Mouse (Mus musculus) forebrain, embryonic 12.5 days (tissue): ENCODE data around the gene Zbtb45. TPM values are rescaled to one million over a fixed set of nuclear protein-coding genes. Genes with fewer than 3 reads are reported as not detected.

ENCODE experiments used
- ATAC-seq: fragments of 200-750 bp; cut with Nextera tagmentation; 2 replicates; pipeline ENCODE4 v1.8.0; 2017; ENCODE audit warnings: moderate TSS enrichment; ENCODE audit not compliant: low FRiP score
- H3K27ac ChIP-seq: fragments of 300-500 bp; sonication (generic); 2 replicates; pipeline ENCODE4 v1.5.1; 2016; ENCODE audit warnings: mild to moderate bottlenecking
- H3K27me3 ChIP-seq: fragments of 300-500 bp; sonication (generic); 2 replicates; pipeline ENCODE4 v1.6.1; 2016; ENCODE audit warnings: mild to moderate bottlenecking
- H3K36me3 ChIP-seq: fragments of 300-500 bp; sonication (generic); replicated peaks from 2 replicates; pipeline ENCODE4 v1.6.1; 2016; ENCODE audit warnings: mild to moderate bottlenecking
- H3K4me1 ChIP-seq: fragments of 300-500 bp; sonication (generic); 2 replicates; pipeline ENCODE4 v1.6.1; 2016
- H3K4me2 ChIP-seq: fragments of 300-500 bp; sonication (generic); 2 replicates; pipeline ENCODE4 v1.6.1; 2016; ENCODE audit warnings: mild to moderate bottlenecking, moderate library complexity
- H3K4me3 ChIP-seq: fragments of 300-500 bp; sonication (generic); replicated peaks from 2 replicates; pipeline ENCODE4 v1.5.1; 2016; ENCODE audit warnings: mild to moderate bottlenecking
- H3K9ac ChIP-seq: fragments of 300-500 bp; sonication (generic); 2 replicates; pipeline ENCODE4 v1.6.1; 2016; ENCODE audit warnings: mild to moderate bottlenecking
- H3K9me3 ChIP-seq: fragments of 300-500 bp; sonication (generic); 2 replicates; pipeline ENCODE4 v1.6.1; 2016
- WGBS: fragments of 180-500 bp; shearing (Covaris S2); methylation state at CpG from one replicate; pipeline ENCODE4 v1.1.7; 2016; 5-methylcytosine and 5-hydroxymethylcytosine counted together
- polyA plus RNA-seq: library from polyadenylated mRNA; unstranded; fragments of >200 nt; fragmentation: Nextera tagmentation; extraction: Ambion mirVana; gene quantifications from 2 replicates; pipeline ENCODE4 v1.2.1, GENCODE M21; 2016

Zbtb45 gene
- polyA plus RNA-seq, 1 experiment from 2014 or later: 34.9 TPM

GRCm38 (mm10) chr7:13031983-13032382, 22.1 kb upstream of the Zbtb45 start:
- Histone ChIP-seq H3K4me2 (no peak overlapping the region), H3K4me3 (no peak overlapping the region), H3K36me3 (peaks cover 83% of the 10 kb centered on the region), H3K4me1 (peaks cover 41% of the 10 kb centered on the region), H3K9ac (no peak overlapping the region), H3K27me3 (no peaks in the 10 kb centered on the region), H3K9me3 (no peaks in the 10 kb centered on the region), H3K27ac (no peak overlapping the region)
- no peak for ATAC-seq
- 87% methylated on average over 2 of the region's 2 CpGs for WGBS

- H3K27ac ChIP-seq: no peak overlapping the region
- WGBS: 69% methylated on average over 5 of the region's 5 CpGs
- H3K4me3 ChIP-seq: no peak overlapping the region
Measured at GRCm38 (mm10) chr7:13031069-13031468, 21.2 kb upstream of the Zbtb45 start.

GRCm38 (mm10) chr7:13028986-13029385, 19.2 kb upstream of the Zbtb45 start:
- ATAC-seq: no peak
- no peak overlapping the region for H3K4me2 ChIP-seq
- no peak overlapping the region for H3K27ac ChIP-seq
- H3K4me3 ChIP-seq: no peak overlapping the region
- H3K9ac ChIP-seq: no peak overlapping the region
- WGBS: 89% methylated on average over 4 of the region's 4 CpGs
- peaks cover 37% of the 10 kb centered on the region for H3K4me1 ChIP-seq
- H3K36me3 ChIP-seq: peaks cover 83% of the 10 kb centered on the region
- H3K27me3 ChIP-seq: no peaks in the 10 kb centered on the region
- H3K9me3 ChIP-seq: no peaks in the 10 kb centered on the region

More at GRCm38 (mm10) chr7:13031069-13031468, 21.2 kb upstream of the Zbtb45 start:
- H3K36me3 ChIP-seq: peaks cover 86% of the 10 kb centered on the region
- no peaks in the 10 kb centered on the region for H3K27me3 ChIP-seq
- H3K4me1 ChIP-seq: peaks cover 41% of the 10 kb centered on the region
- H3K4me2 ChIP-seq: no peak overlapping the region
- no peak for ATAC-seq
- H3K9me3 ChIP-seq: no peaks in the 10 kb centered on the region
- no peak overlapping the region for H3K9ac ChIP-seq

DNA sequence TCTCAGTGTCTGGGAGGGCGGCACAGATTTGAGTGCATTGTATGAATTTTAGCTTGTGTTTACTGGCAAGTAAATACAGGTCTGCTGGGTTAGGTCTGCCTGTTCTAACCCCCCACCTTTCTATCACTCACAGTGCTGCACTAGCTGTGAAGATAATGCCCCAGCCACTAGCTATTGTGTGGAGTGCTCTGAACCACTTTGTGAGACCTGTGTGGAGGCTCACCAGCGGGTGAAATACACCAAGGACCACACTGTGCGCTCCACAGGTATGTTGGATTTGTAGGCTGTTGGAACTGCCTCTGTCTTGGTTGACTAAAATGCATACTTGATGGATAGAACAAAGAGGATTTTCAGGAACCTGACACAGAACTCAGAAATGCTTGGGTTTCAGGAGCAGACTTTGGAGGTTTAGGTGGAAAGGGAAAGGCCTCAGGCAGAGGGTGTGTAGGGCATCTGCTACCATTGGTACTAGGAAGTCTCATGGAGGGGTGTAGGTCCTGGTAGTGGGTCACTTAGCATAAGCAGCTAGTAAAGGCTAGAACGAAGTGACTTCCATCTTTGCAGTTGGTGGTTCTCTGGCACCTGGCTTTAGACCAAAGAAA, 15.8 kb upstream of the Zbtb45 start:
- H3K36me3 ChIP-seq: peaks cover 53% of the 10 kb centered on the region
- 35% methylated on average over 4 of the region's 4 CpGs for WGBS

GRCm38 (mm10) chr7:13024805-13025204, 15.0 kb upstream of the Zbtb45 start:
- WGBS: 0% methylated on average over 37 of the region's 44 CpGs

More for the DNA sequence above, 15.8 kb upstream of the Zbtb45 start:
- peak overlapping the region; percentile 97 for H3K4me3 ChIP-seq
- peaks cover 33% of the 10 kb centered on the region for H3K4me1 ChIP-seq
- no peaks in the 10 kb centered on the region for H3K9me3 ChIP-seq
- peak overlapping the region; percentile 100 for H3K27ac ChIP-seq
- H3K4me2 ChIP-seq: peak overlapping the region; percentile 99
- ATAC-seq: no peak
- no peaks in the 10 kb centered on the region for H3K27me3 ChIP-seq
- H3K9ac ChIP-seq: peak overlapping the region; percentile 98

DNA sequence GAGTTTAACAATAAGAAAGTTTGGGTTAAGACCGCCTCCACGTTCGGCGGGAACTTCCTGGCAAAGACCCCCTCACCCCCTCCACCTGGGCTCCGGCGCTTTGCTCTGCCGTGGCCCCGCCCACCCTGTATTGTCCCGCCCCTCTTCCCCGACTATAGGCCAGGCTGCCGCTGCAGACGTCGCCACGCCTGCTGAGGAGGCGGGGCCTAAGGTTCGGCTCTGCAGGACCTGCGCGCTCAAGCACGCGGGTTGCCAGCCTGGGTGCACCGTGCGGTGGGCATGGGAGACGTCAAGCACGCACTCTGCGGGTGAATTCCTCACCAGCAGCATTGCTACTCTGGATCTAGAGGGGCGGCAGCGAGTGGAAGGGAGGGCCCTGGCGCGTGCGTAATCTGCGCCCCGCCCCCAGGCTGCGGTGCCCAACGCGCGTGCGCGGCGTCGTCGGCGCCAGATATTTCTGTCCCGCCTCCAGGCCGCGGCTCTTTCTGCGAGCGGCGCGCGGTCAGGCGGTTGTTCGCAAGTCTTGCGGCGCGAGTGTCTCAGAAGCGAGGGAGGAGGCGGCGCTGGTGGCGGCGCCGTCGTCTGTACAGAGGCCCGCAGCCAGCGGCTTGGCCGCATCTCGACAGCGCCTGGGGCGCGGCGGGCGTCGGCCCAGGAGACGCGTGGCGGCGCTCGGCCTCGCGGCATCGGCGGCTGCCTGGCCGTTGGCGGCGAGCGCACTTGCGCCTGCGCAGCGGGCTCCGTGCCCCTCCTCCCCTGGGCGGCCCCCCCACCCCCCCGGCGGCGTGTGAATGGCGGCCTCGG, 14.3 kb upstream of the Zbtb45 start:
- peak; percentile 87 for ATAC-seq
- Histone ChIP-seq H3K27ac (peak overlapping the region; percentile 100), H3K9me3 (no peaks in the 10 kb centered on the region), H3K4me1 (peaks cover 33% of the 10 kb centered on the region), H3K36me3 (peaks cover 38% of the 10 kb centered on the region), H3K4me2 (peak overlapping the region; percentile 99), H3K4me3 (peak overlapping the region; percentile 97), H3K9ac (peak overlapping the region; percentile 98), H3K27me3 (no peaks in the 10 kb centered on the region)
- WGBS: under 1% methylated on average over 81 of the region's 95 CpGs

More at GRCm38 (mm10) chr7:13024805-13025204, 15.0 kb upstream of the Zbtb45 start:
- H3K27me3 ChIP-seq: no peaks in the 10 kb centered on the region
- no peaks in the 10 kb centered on the region for H3K9me3 ChIP-seq
- peak overlapping the region; percentile 98 for H3K9ac ChIP-seq
- H3K4me2 ChIP-seq: peak overlapping the region; percentile 99
- H3K4me1 ChIP-seq: peaks cover 33% of the 10 kb centered on the region
- H3K36me3 ChIP-seq: peaks cover 45% of the 10 kb centered on the region
- H3K27ac ChIP-seq: peak overlapping the region; percentile 100
- peak overlapping the region; percentile 97 for H3K4me3 ChIP-seq
- peak; percentile 61 for ATAC-seq

GRCm38 (mm10) chr7:13022773-13023535, 13.1 kb upstream of the Zbtb45 start:
- 3% methylated on average over 31 of the region's 31 CpGs for WGBS
- no peaks in the 10 kb centered on the region for H3K27me3 ChIP-seq

DNA sequence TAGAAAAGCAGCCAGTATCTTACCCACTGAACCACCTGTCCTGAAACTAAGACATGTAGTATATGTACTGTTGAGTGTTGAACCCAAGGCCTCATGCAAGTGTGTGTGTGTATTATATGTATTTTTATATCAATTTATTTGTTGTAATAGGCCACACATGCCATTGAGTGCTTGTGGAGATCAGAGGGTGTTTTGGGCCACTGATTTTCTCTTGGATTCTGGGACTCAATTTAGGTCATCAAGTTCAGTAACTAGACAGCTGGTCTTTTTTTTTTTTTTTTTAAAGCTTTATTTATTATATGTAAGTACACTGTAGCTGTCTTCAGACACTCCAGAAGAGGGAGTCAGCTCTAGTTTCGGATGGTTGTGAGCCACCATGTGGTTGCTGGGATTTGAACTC, 5.4 kb upstream of the Zbtb45 start:
- no peaks in the 10 kb centered on the region for H3K36me3 ChIP-seq
- no peak for ATAC-seq
- no peak overlapping the region for H3K4me2 ChIP-seq
- H3K27me3 ChIP-seq: no peaks in the 10 kb centered on the region
- 96% methylated on average over 1 of the region's 1 CpGs for WGBS
- no peak overlapping the region for H3K9ac ChIP-seq
- H3K4me1 ChIP-seq: peaks cover 5% of the 10 kb centered on the region
- H3K27ac ChIP-seq: no peak overlapping the region
- no peak overlapping the region for H3K4me3 ChIP-seq
- no peaks in the 10 kb centered on the region for H3K9me3 ChIP-seq

More at GRCm38 (mm10) chr7:13022773-13023535, 13.1 kb upstream of the Zbtb45 start:
- Histone ChIP-seq H3K27ac (peak overlapping the region; percentile 100), H3K4me1 (peaks cover 33% of the 10 kb centered on the region), H3K4me2 (peak overlapping the region; percentile 99), H3K36me3 (peaks cover 27% of the 10 kb centered on the region), H3K9ac (peak overlapping the region; percentile 98), H3K9me3 (no peaks in the 10 kb centered on the region), H3K4me3 (peak overlapping the region; percentile 97)
- ATAC-seq: peak; percentile 70

DNA sequence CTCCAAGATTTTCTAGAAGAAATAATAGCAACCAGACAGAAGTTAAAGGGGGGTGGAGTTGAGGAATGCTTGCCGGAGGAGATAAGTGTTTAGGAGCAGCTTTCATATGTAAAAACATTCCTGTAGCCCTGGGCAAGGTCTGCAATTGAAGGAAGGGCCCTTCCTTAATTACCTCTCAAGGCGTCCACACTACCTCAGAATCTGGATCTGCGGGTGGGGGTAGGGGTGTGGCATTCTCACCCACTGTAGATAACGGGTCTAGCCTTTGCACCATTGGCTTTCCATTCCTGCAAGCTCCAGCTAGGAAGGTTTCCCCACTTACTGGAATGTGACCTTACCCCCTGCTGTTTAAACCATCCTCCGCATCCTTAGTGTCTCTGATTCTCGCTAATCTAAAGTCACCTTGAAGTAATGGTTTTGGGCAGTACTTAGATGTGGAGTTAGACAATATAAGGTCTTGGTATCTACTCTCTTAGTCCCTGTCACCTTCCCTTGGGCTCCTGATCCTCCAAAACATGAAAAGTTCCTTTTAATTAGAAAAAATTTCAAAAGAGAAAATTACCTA, 4.5 kb upstream of the Zbtb45 start:
- Histone ChIP-seq H3K4me3 (no peak overlapping the region), H3K27me3 (no peaks in the 10 kb centered on the region), H3K36me3 (no peaks in the 10 kb centered on the region), H3K4me2 (no peak overlapping the region), H3K9me3 (no peaks in the 10 kb centered on the region), H3K27ac (no peak overlapping the region), H3K9ac (no peak overlapping the region), H3K4me1 (peaks cover 7% of the 10 kb centered on the region)
- 44% methylated on average over 6 of the region's 6 CpGs for whole genome bisulfite sequencing
- ATAC-seq: no peak

GRCm38 (mm10) chr7:13013671-13014070, 3.8 kb upstream of the Zbtb45 start:
- whole genome bisulfite sequencing: 69% methylated on average over 4 of the region's 4 CpGs
- no peak for ATAC-seq
- no peak overlapping the region for H3K4me3 ChIP-seq

GRCm38 (mm10) chr7:13009143-13010004, 460 bp downstream of the Zbtb45 start:
- Histone ChIP-seq H3K4me2 (peak overlapping the region; percentile 73), H3K36me3 (peaks cover 33% of the 10 kb centered on the region), H3K9me3 (no peaks in the 10 kb centered on the region), H3K9ac (peak overlapping the region; percentile 82), H3K4me3 (peak overlapping the region; percentile 63), H3K4me1 (peaks cover 28% of the 10 kb centered on the region), H3K27ac (peak overlapping the region; percentile 97), H3K27me3 (peaks cover 13% of the 10 kb centered on the region)
- WGBS: under 1% methylated on average over 42 of the region's 42 CpGs
- peak; percentile 92 for ATAC-seq

More at GRCm38 (mm10) chr7:13013671-13014070, 3.8 kb upstream of the Zbtb45 start:
- H3K9me3 ChIP-seq: no peaks in the 10 kb centered on the region
- H3K9ac ChIP-seq: no peak overlapping the region
- peaks cover 10% of the 10 kb centered on the region for H3K4me1 ChIP-seq
- no peaks in the 10 kb centered on the region for H3K36me3 ChIP-seq
- H3K27me3 ChIP-seq: no peaks in the 10 kb centered on the region
- H3K4me2 ChIP-seq: no peak overlapping the region
- no peak overlapping the region for H3K27ac ChIP-seq
